Comparison of ENCODE assay signal across 8 mouse cellular contexts in the genomic region with DNA sequence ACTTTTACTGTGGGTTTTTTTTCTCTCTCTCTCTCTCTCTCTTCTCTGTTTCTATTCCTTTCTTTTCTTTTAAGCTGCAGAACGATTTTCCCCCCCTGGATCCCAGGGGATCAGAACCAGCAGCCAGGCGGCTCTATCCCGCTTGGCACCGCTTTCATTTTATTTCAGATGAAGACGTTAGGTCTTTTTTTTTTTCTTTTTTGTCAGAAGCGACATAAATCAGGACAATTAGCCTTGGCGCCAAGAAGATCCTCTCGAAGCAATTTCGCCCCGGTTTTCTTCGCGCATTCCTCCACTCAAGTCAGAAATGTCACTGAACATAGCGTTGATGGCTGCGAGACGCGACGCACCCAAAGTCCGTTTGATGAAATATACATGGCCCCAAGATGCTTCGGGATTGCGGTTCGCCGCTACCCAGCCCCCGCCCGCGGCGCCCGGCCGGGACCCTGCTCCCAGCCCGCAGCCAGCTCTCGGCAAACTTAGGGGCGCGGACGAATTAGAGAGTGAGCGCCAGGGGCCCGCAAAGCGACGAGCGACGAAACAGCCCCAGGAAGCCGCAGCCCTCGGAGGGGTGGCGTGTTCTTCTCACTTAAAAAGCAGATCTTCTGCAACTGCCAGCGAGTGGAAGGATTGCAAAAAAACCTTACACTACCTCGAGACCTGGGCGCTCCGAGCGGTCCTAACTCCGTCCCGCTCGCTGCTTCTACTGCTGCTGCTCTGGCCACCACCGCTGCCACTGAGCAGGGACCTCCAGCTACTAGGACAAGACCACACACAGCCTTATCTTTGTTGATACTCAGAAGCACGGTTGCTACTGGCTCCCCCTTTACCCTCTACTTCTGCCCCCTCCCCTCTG. TPM values are rescaled to one million over a fixed set of nuclear protein-coding genes. Genes with fewer than 3 reads are reported as not detected.
DNase-seq lines count a peak whose midpoint lies in the region; ATAC-seq and TF ChIP-seq lines count a peak whose summit lies in the region.

Gene Ntng1 (minus strand): TSS at position 806 of the 856 bp plus-strand sequence.

- H3K9me3 ChIP-seq in forebrain, embryonic 12.5 days = no peaks in the 10 kb centered on the region
- no peaks in the 10 kb centered on the region for H3K9me3 ChIP-seq in limb, embryonic 15.5 days
- H3K9me3 ChIP-seq in neural tube, embryonic 15.5 days (replicated peaks) = no peaks in the 10 kb centered on the region

- DNase-seq in layer of hippocampus, adult 8-10 months (ENCODE audit: low spot score in 2 of 2) = no peak
- DNase-seq in layer of hippocampus, adult 9-10 months (ENCODE audit: low spot score) = no peak
- DNase-seq in brain, embryonic 14.5 days (ENCODE audit: low read depth) = peak; percentile 77
- DNase-seq in induced T-regulatory cell, adult 2 months (ENCODE audit: low read depth) = peak; percentile 4
- no peak for DNase-seq in c-Kit-positive CD71-positive TER-119-positive erythroid progenitor cells, embryonic 14.5 days (ENCODE audit: low spot score)

- TF ChIP-seq CTCF in brain, embryonic 14.5 days (IDR thresholded peaks at IDR 0.05; ENCODE audit: borderline replicate concordance, extremely low read depth, insufficient read depth, insufficient read length) = no peak

- H3K27me3 ChIP-seq in forebrain, embryonic 12.5 days = peaks cover 19% of the 10 kb centered on the region
- peaks cover 11% of the 10 kb centered on the region; the same call in 1 of the 2 replicates for H3K27me3 ChIP-seq in limb, embryonic 15.5 days
- no peaks in the 10 kb centered on the region for H3K27me3 ChIP-seq in neural tube, embryonic 15.5 days (replicated peaks)

- H3K4me2 ChIP-seq in forebrain, embryonic 12.5 days = peak within 1 kb of the TSS; percentile 100
- H3K4me2 ChIP-seq in limb, embryonic 15.5 days = peak within 1 kb of the TSS; percentile 98
- peak within 1 kb of the TSS; percentile 97 for H3K4me2 ChIP-seq in neural tube, embryonic 15.5 days

- no peak for TF ChIP-seq POLR2A in brain, embryonic 14.5 days (IDR thresholded peaks at IDR 0.05; ENCODE audit: borderline replicate concordance, extremely low read depth, insufficient read depth, insufficient read length, poor library complexity, severe bottlenecking)

- peak within 1 kb of the TSS; percentile 70 for H3K9ac ChIP-seq in forebrain, embryonic 12.5 days
- peak within 1 kb of the TSS; percentile 50 for H3K9ac ChIP-seq in limb, embryonic 15.5 days
- peak within 1 kb of the TSS; percentile 72 for H3K9ac ChIP-seq in neural tube, embryonic 15.5 days (replicated peaks)

- peaks cover 7% of the 10 kb centered on the region for H3K4me1 ChIP-seq in forebrain, embryonic 12.5 days
- H3K4me1 ChIP-seq in limb, embryonic 15.5 days = peaks cover 18% of the 10 kb centered on the region
- peaks cover 6% of the 10 kb centered on the region; the same call in 1 of the 2 replicates for H3K4me1 ChIP-seq in neural tube, embryonic 15.5 days

- WGBS in forebrain, embryonic 12.5 days = under 1% methylated on average over 52 of the region's 52 CpGs
- WGBS in limb, embryonic 15.5 days = under 1% methylated on average over 52 of the region's 52 CpGs
- WGBS in neural tube, embryonic 15.5 days = under 1% methylated on average over 52 of the region's 52 CpGs

- H3K27ac ChIP-seq in forebrain, embryonic 12.5 days = no peak within 1 kb of the TSS
- H3K27ac ChIP-seq in limb, embryonic 15.5 days = peak within 1 kb of the TSS; percentile 50; the same call in 1 of the 2 replicates
- H3K27ac ChIP-seq in neural tube, embryonic 15.5 days (replicated peaks) = peak within 1 kb of the TSS; percentile 73

- H3K4me3 ChIP-seq in forebrain, embryonic 12.5 days (replicated peaks) = peak within 1 kb of the TSS; percentile 70
- H3K4me3 ChIP-seq in limb, embryonic 15.5 days = peak within 1 kb of the TSS; percentile 68
- H3K4me3 ChIP-seq in neural tube, embryonic 15.5 days (replicated peaks) = peak within 1 kb of the TSS; percentile 74

- no peaks in the 10 kb centered on the region for H3K36me3 ChIP-seq in forebrain, embryonic 12.5 days (replicated peaks)
- no peaks in the 10 kb centered on the region for H3K36me3 ChIP-seq in limb, embryonic 15.5 days
- H3K36me3 ChIP-seq in neural tube, embryonic 15.5 days = no peaks in the 10 kb centered on the region

- peak; percentile 42; the same call in 1 of the 2 replicates for ATAC-seq in forebrain, embryonic 12.5 days (ENCODE audit: low FRiP score)
- no peak for ATAC-seq in limb, embryonic 15.5 days (ENCODE audit: insufficient number of reproducible peaks, low FRiP score, low TSS enrichment, low read depth)
- peak; percentile 60; the same call in 1 of the 2 replicates for ATAC-seq in neural tube, embryonic 15.5 days (ENCODE audit: low FRiP score)

RNA-seq across cellular contexts. Expression of gene Ntng1, which starts in this region (rescaled TPM):
- total RNA-seq in layer of hippocampus, adult 8-10 months (2022) = 10 to 100 TPM; 37.3 to 48.3 (median 41.2) TPM
- 17.5 and 31.1 TPM in 2 replicates for polyA plus RNA-seq in brain, embryonic 14.5 days (2012; rRNA removed)
- 5.0 and 5.2 TPM in 2 replicates for polyA plus RNA-seq in forebrain, embryonic 12.5 days (2016; fragmentation: Nextera tagmentation; extraction: Ambion mirVana)
- polyA plus RNA-seq in limb, embryonic 15.5 days (2015; fragmentation: Nextera tagmentation; extraction: Ambion mirVana) = 4.2 and 6.5 TPM in 2 replicates
- 20.9 and 25.4 TPM in 2 replicates for polyA plus RNA-seq in neural tube, embryonic 15.5 days (2015; fragmentation: Nextera tagmentation; extraction: Ambion mirVana)

Comparison
In these comparisons a context has a peak if more than half of its experiments do, and no peak if none do; other contexts are left out.
1. DNase-seq: peak in brain, embryonic 14.5 days (single experiment) and induced T-regulatory cell, adult 2 months (single experiment); none in layer of hippocampus, adult 8-10 months (0 of 2), layer of hippocampus, adult 9-10 months (single experiment) and c-Kit-positive CD71-positive TER-119-positive erythroid progenitor cells, embryonic 14.5 days (single experiment).
2. Peak in every context shown above with its lines, with median percentiles within 50 percentile points of each other: H3K4me2 ChIP-seq, H3K4me3 ChIP-seq and H3K9ac ChIP-seq.